Mouse (Mus musculus) lung, adult 2 months (tissue): Measurements from ENCODE around the gene Rbm7.

Experiments used
- CTCF ChIP-seq: fragments of 200-500 bp; IDR thresholded peaks from 2 replicates; pipeline ENCODE4 v1.5.1; 2011; ENCODE audit warnings: mild to moderate bottlenecking, low read length, control low read depth; ENCODE audit not compliant: insufficient read depth
- POLR2A ChIP-seq: fragments of 200-500 bp; IDR thresholded peaks from 2 replicates; pipeline ENCODE4 v1.6.1; 2011; ENCODE audit warnings: low read depth, mild to moderate bottlenecking, control low read depth, low read length, borderline replicate concordance; ENCODE audit errors: extremely low read depth

DNA sequence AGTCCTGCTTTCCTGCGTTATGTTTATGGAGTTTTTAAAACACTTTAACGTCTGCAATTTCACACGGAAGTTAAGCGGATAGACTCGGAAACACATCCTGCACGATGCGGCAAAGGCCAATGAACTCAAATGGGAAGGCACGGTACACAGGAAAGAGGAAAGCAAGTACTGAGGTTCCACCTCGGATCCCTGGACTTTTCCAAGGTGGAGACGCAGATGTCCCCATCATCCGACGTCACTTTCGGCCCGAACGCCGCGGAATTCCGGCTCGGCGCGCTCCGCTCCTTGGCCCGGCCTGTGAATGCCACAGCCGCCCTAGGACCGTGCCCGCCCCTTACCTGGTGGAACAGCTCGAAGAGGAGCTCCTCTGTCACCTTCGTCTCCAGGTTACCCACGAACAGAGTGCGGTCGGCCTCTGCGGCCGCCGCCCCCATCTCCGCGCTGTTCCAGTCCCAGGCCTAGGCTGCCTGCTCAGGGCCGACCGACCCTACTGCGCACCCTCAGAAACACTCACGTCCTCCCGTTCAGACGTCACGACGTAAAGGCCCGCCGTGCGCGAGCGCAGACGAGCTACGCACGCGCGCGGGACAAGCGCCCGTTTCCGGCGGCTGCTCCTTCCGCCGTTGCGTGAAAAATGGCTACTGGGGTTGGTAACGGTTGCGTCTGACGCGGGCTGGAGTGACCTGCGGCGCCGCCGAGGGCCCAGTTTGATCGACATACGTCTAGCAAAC, at the start of gene Rbm7, which contains the start of gene Gm5617:
- TF ChIP-seq POLR2A (peak; percentile 85), CTCF (no peak)
